Mouse (Mus musculus) ovary, postnatal 36 days (tissue): ENCODE measurements around the gene Galntl5.
"Not testable (repeated sequence)": the region's sequence is repeated elsewhere in the genome, so short reads cannot be mapped to it uniquely, and the experiment has no call there.

ENCODE experiments used
- DNase-seq: peaks from one replicate; pipeline ENCODE4 v3.0.0; 2022; ENCODE audit warnings: low spot score, mixed read lengths

Gene Galntl5

GRCm38 (mm10) chr5:25190521-25190920, 9.3 kb downstream of the Galntl5 start:
- no peak for DNase-seq

GRCm38 (mm10) chr5:25211872-25212271, 30.6 kb downstream of the Galntl5 start:
- DNase-seq: no peak

- not testable (repeated sequence) for DNase-seq
Measured at GRCm38 (mm10) chr5:25213216-25213615, 32.0 kb downstream of the Galntl5 start.

- DNase-seq: no peak
Measured at GRCm38 (mm10) chr5:25215006-25215405, 33.7 kb downstream of the Galntl5 start.

GRCm38 (mm10) chr5:25221604-25222003, 40.3 kb downstream of the Galntl5 start, which contains the start of gene Galnt11:
Galnt11 (plus strand) TSS chr5:25221904.
- DNase-seq: no peak

- peak; percentile 86 for DNase-seq
Measured at GRCm38 (mm10) chr5:25222752-25223702, 41.8 kb downstream of the Galntl5 start, which contains the start of gene E130116L18Rik. E130116L18Rik (minus strand) TSS chr5:25223153.

GRCm38 (mm10) chr5:25224377-25224776, 43.1 kb downstream of the Galntl5 start:
- not testable (repeated sequence) for DNase-seq

- DNase-seq: no peak
Measured at GRCm38 (mm10) chr5:25243101-25243500, 61.8 kb downstream of the Galntl5 start.

GRCm38 (mm10) chr5:25245806-25246472, 64.7 kb downstream of the Galntl5 start:
- DNase-seq: no peak

- DNase-seq: no peak
Measured at GRCm38 (mm10) chr5:25246473-25246865, 65.2 kb downstream of the Galntl5 start.

- no peak for DNase-seq
Measured at GRCm38 (mm10) chr5:25247036-25247435, 65.8 kb downstream of the Galntl5 start.

GRCm38 (mm10) chr5:25252423-25252822, 71.2 kb downstream of the Galntl5 start:
- no peak for DNase-seq

- no peak for DNase-seq
Measured at GRCm38 (mm10) chr5:25252825-25253544, 71.7 kb downstream of the Galntl5 start.

- DNase-seq: no peak
Measured at GRCm38 (mm10) chr5:25254491-25254890, 73.2 kb downstream of the Galntl5 start.

GRCm38 (mm10) chr5:25256686-25257085, 75.4 kb downstream of the Galntl5 start:
- DNase-seq: no peak

GRCm38 (mm10) chr5:25261452-25261851, 80.2 kb downstream of the Galntl5 start:
- no peak for DNase-seq

- DNase-seq: no peak
Measured at GRCm38 (mm10) chr5:25262266-25262665, 81.0 kb downstream of the Galntl5 start.

- no peak for DNase-seq
Measured at GRCm38 (mm10) chr5:25268258-25268888, 87.1 kb downstream of the Galntl5 start.
